Mouse (Mus musculus): ENCODE data around the gene Mcfd2. TPM values are rescaled to one million over a fixed set of nuclear protein-coding genes. Genes with fewer than 3 reads are reported as not detected.

The Mcfd2 gene
- polyA plus RNA-seq, 1 experiment from 2014 or later = 50.2 TPM

- DNase-seq (no peak), ATAC-seq (ENCODE audit: low read depth) (no peak)
- no peak overlapping the region for H3K27ac ChIP-seq
- no peak overlapping the region for H3K4me2 ChIP-seq
- no peaks in the 10 kb centered on the region for H3K4me1 ChIP-seq (replicated peaks)
- no peak overlapping the region for H3K9ac ChIP-seq
- no peaks in the 10 kb centered on the region for H3K36me3 ChIP-seq
- WGBS (ENCODE audit: insufficient replicate concordance) = 76% methylated on average over 6 of the region's 6 CpGs
- H3K4me3 ChIP-seq (replicated peaks) = no peak overlapping the region
- H3K27me3 ChIP-seq = no peaks in the 10 kb centered on the region
- H3K9me3 ChIP-seq (replicated peaks) = no peaks in the 10 kb centered on the region
These were observed 30.7 kb downstream of the Mcfd2 start for GRCm38 (mm10) chr17:87235019-87235418.

DNA sequence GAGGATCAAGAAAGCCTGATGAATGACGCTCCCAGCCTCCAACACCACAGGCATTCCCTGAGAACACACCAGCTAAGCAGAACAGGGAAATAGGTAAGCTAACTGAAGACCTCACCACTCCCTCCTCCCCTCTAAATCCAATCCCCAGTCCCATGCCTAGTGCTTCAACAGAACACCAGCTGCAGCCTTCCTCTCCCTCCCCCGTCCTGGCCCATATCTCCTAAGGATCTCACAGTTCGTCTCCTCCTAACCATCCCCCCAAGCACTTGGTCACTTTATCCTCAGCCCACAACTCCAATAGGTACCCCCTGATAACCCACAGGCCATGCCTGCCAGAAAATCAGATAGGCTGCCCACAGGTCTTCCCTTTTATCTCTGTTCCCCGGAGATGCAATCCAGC, 37.9 kb downstream of the Mcfd2 start:
- Histone ChIP-seq H3K9me3 (replicated peaks) (no peaks in the 10 kb centered on the region), H3K27me3 (no peaks in the 10 kb centered on the region), H3K9ac (no peak overlapping the region), H3K27ac (no peak overlapping the region), H3K4me2 (no peak overlapping the region), H3K4me3 (replicated peaks) (no peak overlapping the region), H3K4me1 (replicated peaks) (no peaks in the 10 kb centered on the region), H3K36me3 (no peaks in the 10 kb centered on the region)
- DNase-seq = no peak
- WGBS (ENCODE audit: insufficient replicate concordance) = 33% methylated on average over 4 of the region's 4 CpGs
- ATAC-seq (ENCODE audit: low read depth) = no peak

- no peaks in the 10 kb centered on the region for H3K27me3 ChIP-seq
- H3K27ac ChIP-seq = no peak overlapping the region
- no peak overlapping the region for H3K4me3 ChIP-seq (replicated peaks)
- H3K4me1 ChIP-seq (replicated peaks) = no peaks in the 10 kb centered on the region
- H3K4me2 ChIP-seq = no peak overlapping the region
- ATAC-seq (ENCODE audit: low read depth) = no peak
- 62% methylated on average over 10 of the region's 10 CpGs for WGBS (ENCODE audit: insufficient replicate concordance)
- no peak for DNase-seq
- no peaks in the 10 kb centered on the region for H3K36me3 ChIP-seq
- H3K9ac ChIP-seq = no peak overlapping the region
- no peaks in the 10 kb centered on the region for H3K9me3 ChIP-seq (replicated peaks)
These were observed 39.6 kb downstream of the Mcfd2 start for GRCm38 (mm10) chr17:87226079-87226640.

GRCm38 (mm10) chr17:87225384-87225783, 40.4 kb downstream of the Mcfd2 start:
- H3K27ac ChIP-seq = no peak overlapping the region
- no peak overlapping the region for H3K9ac ChIP-seq
- no peaks in the 10 kb centered on the region for H3K27me3 ChIP-seq
- WGBS (ENCODE audit: insufficient replicate concordance) = 71% methylated on average over 9 of the region's 9 CpGs
- no peaks in the 10 kb centered on the region for H3K36me3 ChIP-seq
- H3K4me3 ChIP-seq (replicated peaks) = no peak overlapping the region
- DNase-seq (no peak), ATAC-seq (ENCODE audit: low read depth) (no peak)
- H3K4me2 ChIP-seq = no peak overlapping the region
- no peaks in the 10 kb centered on the region for H3K9me3 ChIP-seq (replicated peaks)
- no peaks in the 10 kb centered on the region for H3K4me1 ChIP-seq (replicated peaks)

GRCm38 (mm10) chr17:87224461-87224860, 41.3 kb downstream of the Mcfd2 start:
- no peak for DNase-seq
- Histone ChIP-seq H3K4me3 (replicated peaks) (no peak overlapping the region), H3K4me1 (replicated peaks) (no peaks in the 10 kb centered on the region), H3K4me2 (no peak overlapping the region), H3K27me3 (no peaks in the 10 kb centered on the region), H3K9me3 (replicated peaks) (no peaks in the 10 kb centered on the region), H3K36me3 (no peaks in the 10 kb centered on the region), H3K27ac (no peak overlapping the region), H3K9ac (no peak overlapping the region)
- WGBS (ENCODE audit: insufficient replicate concordance) = 43% methylated on average over 2 of the region's 2 CpGs
- ATAC-seq (ENCODE audit: low read depth) = no peak

GRCm38 (mm10) chr17:87219456-87219855, 46.3 kb downstream of the Mcfd2 start:
- no peak overlapping the region for H3K9ac ChIP-seq
- DNase-seq = no peak
- H3K27ac ChIP-seq = no peak overlapping the region
- H3K4me3 ChIP-seq (replicated peaks) = no peak overlapping the region
- H3K27me3 ChIP-seq = no peaks in the 10 kb centered on the region
- no peaks in the 10 kb centered on the region for H3K36me3 ChIP-seq
- no peak for ATAC-seq (ENCODE audit: low read depth)
- H3K9me3 ChIP-seq (replicated peaks) = no peaks in the 10 kb centered on the region
- WGBS (ENCODE audit: insufficient replicate concordance) = 61% methylated on average over 9 of the region's 9 CpGs
- no peaks in the 10 kb centered on the region for H3K4me1 ChIP-seq (replicated peaks)
- H3K4me2 ChIP-seq = no peak overlapping the region

- 69% methylated on average over 7 of the region's 7 CpGs for WGBS (ENCODE audit: insufficient replicate concordance)
- Histone ChIP-seq H3K9ac (no peak overlapping the region), H3K27me3 (no peaks in the 10 kb centered on the region), H3K9me3 (replicated peaks) (no peaks in the 10 kb centered on the region), H3K4me2 (no peak overlapping the region), H3K4me3 (replicated peaks) (no peak overlapping the region), H3K36me3 (no peaks in the 10 kb centered on the region), H3K4me1 (replicated peaks) (no peaks in the 10 kb centered on the region), H3K27ac (no peak overlapping the region)
- DNase-seq (no peak), ATAC-seq (ENCODE audit: low read depth) (no peak)
These were observed 51.2 kb downstream of the Mcfd2 start for GRCm38 (mm10) chr17:87214523-87214922.

GRCm38 (mm10) chr17:87210525-87210924, 55.2 kb downstream of the Mcfd2 start:
- no peak for ATAC-seq (ENCODE audit: low read depth)
- H3K27me3 ChIP-seq = no peaks in the 10 kb centered on the region
- no peaks in the 10 kb centered on the region for H3K4me1 ChIP-seq (replicated peaks)
- H3K27ac ChIP-seq = no peak overlapping the region
- DNase-seq = no peak
- no peak overlapping the region for H3K9ac ChIP-seq
- no peak overlapping the region for H3K4me3 ChIP-seq (replicated peaks)
- 51% methylated on average over 2 of the region's 2 CpGs for WGBS (ENCODE audit: insufficient replicate concordance)
- no peaks in the 10 kb centered on the region for H3K9me3 ChIP-seq (replicated peaks)
- no peaks in the 10 kb centered on the region for H3K36me3 ChIP-seq
- H3K4me2 ChIP-seq = no peak overlapping the region

GRCm38 (mm10) chr17:87206885-87207284, 58.9 kb downstream of the Mcfd2 start:
- H3K9ac ChIP-seq = no peak overlapping the region
- no peaks in the 10 kb centered on the region for H3K27me3 ChIP-seq
- no peak overlapping the region for H3K4me3 ChIP-seq (replicated peaks)
- H3K4me1 ChIP-seq (replicated peaks) = peaks cover 17% of the 10 kb centered on the region
- H3K36me3 ChIP-seq = no peaks in the 10 kb centered on the region
- no peaks in the 10 kb centered on the region for H3K9me3 ChIP-seq (replicated peaks)
- H3K4me2 ChIP-seq = no peak overlapping the region
- 62% methylated on average over 2 of the region's 2 CpGs for WGBS (ENCODE audit: insufficient replicate concordance)
- ATAC-seq (ENCODE audit: low read depth) = no peak
- DNase-seq = no peak
- no peak overlapping the region for H3K27ac ChIP-seq

Other genes starting within 250 kb of the Mcfd2 start
- 17.2 and 18.5 TPM in 2 replicates for gene Pigf, start 240.5 kb downstream of the Mcfd2 start, polyA plus RNA-seq (2015; fragmentation: Nextera tagmentation; extraction: Ambion mirVana)
- gene Cript, start 240.4 kb downstream of the Mcfd2 start, polyA plus RNA-seq (2015; fragmentation: Nextera tagmentation; extraction: Ambion mirVana) = 81.7 and 89.5 TPM in 2 replicates
- 2.2 and 2.8 TPM in 2 replicates for gene Socs5, start 158.3 kb downstream of the Mcfd2 start, polyA plus RNA-seq (2015; fragmentation: Nextera tagmentation; extraction: Ambion mirVana)
- 9.5 and 11.0 TPM in 2 replicates for gene Ttc7, start 17.0 kb upstream of the Mcfd2 start, polyA plus RNA-seq (2015; fragmentation: Nextera tagmentation; extraction: Ambion mirVana)
- not detected in 2 replicates for gene Stpg4, start 161.8 kb upstream of the Mcfd2 start, polyA plus RNA-seq (2015; fragmentation: Nextera tagmentation; extraction: Ambion mirVana)
- gene Calm2, start 181.0 kb upstream of the Mcfd2 start, polyA plus RNA-seq (2015; fragmentation: Nextera tagmentation; extraction: Ambion mirVana) = 415 and 484 TPM in 2 replicates